Mouse (Mus musculus): Measurements from ENCODE around the gene Ccdc28a. TPM values are rescaled to one million over a fixed set of nuclear protein-coding genes. Genes with fewer than 3 reads are reported as not detected.

Ccdc28a gene
- polyA plus RNA-seq, 1 experiment from 2014 or later: 8.5 TPM

GRCm38 (mm10) chr10:18213373-18213772, 21.4 kb downstream of the Ccdc28a start:
- ATAC-seq (replicated peaks): no peak
- no peak overlapping the region for H3K27ac ChIP-seq (replicated peaks)
- WGBS: 84% methylated on average over 4 of the region's 4 CpGs
- no peaks in the 10 kb centered on the region for H3K36me3 ChIP-seq
- no peak overlapping the region for H3K4me2 ChIP-seq (replicated peaks)
- H3K4me1 ChIP-seq: no peaks in the 10 kb centered on the region
- no peak overlapping the region for H3K4me3 ChIP-seq
- H3K9me3 ChIP-seq: no peaks in the 10 kb centered on the region
- no peak overlapping the region for H3K9ac ChIP-seq (replicated peaks)
- H3K27me3 ChIP-seq: no peaks in the 10 kb centered on the region

GRCm38 (mm10) chr10:18210726-18211125, 24.1 kb downstream of the Ccdc28a start, which contains the start of gene Ect2l:
TSS of gene Ect2l (minus strand) at chr10:18210890.
- Histone ChIP-seq H3K4me3 (no peak within 1 kb of the TSS), H3K27me3 (no peaks in the 10 kb centered on the region), H3K4me1 (no peaks in the 10 kb centered on the region), H3K4me2 (replicated peaks) (no peak within 1 kb of the TSS), H3K27ac (replicated peaks) (no peak within 1 kb of the TSS), H3K9ac (replicated peaks) (no peak within 1 kb of the TSS), H3K9me3 (no peaks in the 10 kb centered on the region), H3K36me3 (no peaks in the 10 kb centered on the region)
- WGBS: 14% methylated on average over 11 of the region's 11 CpGs
- ATAC-seq (replicated peaks): 0 out of 2 replicates have a peak, but pooled peaks have one; percentile 32

- Histone ChIP-seq H3K27ac (replicated peaks) (no peak overlapping the region), H3K4me3 (no peak overlapping the region), H3K4me1 (no peaks in the 10 kb centered on the region), H3K27me3 (no peaks in the 10 kb centered on the region), H3K36me3 (no peaks in the 10 kb centered on the region), H3K4me2 (replicated peaks) (no peak overlapping the region), H3K9ac (replicated peaks) (no peak overlapping the region), H3K9me3 (no peaks in the 10 kb centered on the region)
- 86% methylated on average over 6 of the region's 6 CpGs for WGBS
- no peak for ATAC-seq (replicated peaks)
Measured at GRCm38 (mm10) chr10:18210119-18210518, 24.7 kb downstream of the Ccdc28a start.

GRCm38 (mm10) chr10:18204067-18204466, 30.7 kb downstream of the Ccdc28a start:
- H3K4me1 ChIP-seq: no peaks in the 10 kb centered on the region
- no peak for ATAC-seq (replicated peaks)
- WGBS: 7% methylated on average over 7 of the region's 7 CpGs
- H3K4me2 ChIP-seq (replicated peaks): no peak overlapping the region
- no peak overlapping the region for H3K9ac ChIP-seq (replicated peaks)
- no peaks in the 10 kb centered on the region for H3K36me3 ChIP-seq
- H3K9me3 ChIP-seq: no peaks in the 10 kb centered on the region
- H3K4me3 ChIP-seq: no peak overlapping the region
- no peak overlapping the region for H3K27ac ChIP-seq (replicated peaks)
- H3K27me3 ChIP-seq: no peaks in the 10 kb centered on the region

- Histone ChIP-seq H3K4me2 (replicated peaks) (no peak overlapping the region), H3K27me3 (no peaks in the 10 kb centered on the region), H3K27ac (replicated peaks) (no peak overlapping the region), H3K9ac (replicated peaks) (no peak overlapping the region), H3K4me3 (no peak overlapping the region), H3K4me1 (no peaks in the 10 kb centered on the region), H3K36me3 (no peaks in the 10 kb centered on the region), H3K9me3 (no peaks in the 10 kb centered on the region)
- WGBS: 86% methylated on average over 3 of the region's 3 CpGs
- ATAC-seq (replicated peaks): no peak
Measured at GRCm38 (mm10) chr10:18202401-18202800, 32.4 kb downstream of the Ccdc28a start.

GRCm38 (mm10) chr10:18200656-18201055, 34.1 kb downstream of the Ccdc28a start:
- Histone ChIP-seq H3K9me3 (no peaks in the 10 kb centered on the region), H3K27me3 (no peaks in the 10 kb centered on the region), H3K4me3 (no peak overlapping the region), H3K4me2 (replicated peaks) (no peak overlapping the region), H3K4me1 (no peaks in the 10 kb centered on the region), H3K9ac (replicated peaks) (no peak overlapping the region), H3K36me3 (no peaks in the 10 kb centered on the region), H3K27ac (replicated peaks) (no peak overlapping the region)
- WGBS: 64% methylated on average over 9 of the region's 9 CpGs
- no peak for ATAC-seq (replicated peaks)

GRCm38 (mm10) chr10:18199919-18200318, 34.9 kb downstream of the Ccdc28a start:
- no peak overlapping the region for H3K4me3 ChIP-seq
- no peak for ATAC-seq (replicated peaks)
- H3K4me2 ChIP-seq (replicated peaks): no peak overlapping the region
- 85% methylated on average over 4 of the region's 4 CpGs for WGBS
- no peaks in the 10 kb centered on the region for H3K36me3 ChIP-seq
- no peaks in the 10 kb centered on the region for H3K9me3 ChIP-seq
- no peak overlapping the region for H3K9ac ChIP-seq (replicated peaks)
- no peaks in the 10 kb centered on the region for H3K27me3 ChIP-seq
- no peaks in the 10 kb centered on the region for H3K4me1 ChIP-seq
- no peak overlapping the region for H3K27ac ChIP-seq (replicated peaks)

GRCm38 (mm10) chr10:18198286-18199015, 36.3 kb downstream of the Ccdc28a start:
- H3K4me2 ChIP-seq (replicated peaks): no peak overlapping the region
- 82% methylated on average over 5 of the region's 5 CpGs for WGBS
- H3K9ac ChIP-seq (replicated peaks): no peak overlapping the region
- H3K4me3 ChIP-seq: no peak overlapping the region
- H3K27ac ChIP-seq (replicated peaks): no peak overlapping the region
- ATAC-seq (replicated peaks): no peak
- H3K4me1 ChIP-seq: no peaks in the 10 kb centered on the region
- no peaks in the 10 kb centered on the region for H3K27me3 ChIP-seq
- H3K9me3 ChIP-seq: no peaks in the 10 kb centered on the region
- no peaks in the 10 kb centered on the region for H3K36me3 ChIP-seq

GRCm38 (mm10) chr10:18197206-18197979, 37.4 kb downstream of the Ccdc28a start:
- Histone ChIP-seq H3K36me3 (no peaks in the 10 kb centered on the region), H3K27ac (replicated peaks) (no peak overlapping the region), H3K4me2 (replicated peaks) (peak overlapping the region; percentile 21; the same call in 1 of the 2 replicates), H3K9me3 (no peaks in the 10 kb centered on the region), H3K4me1 (no peaks in the 10 kb centered on the region), H3K27me3 (no peaks in the 10 kb centered on the region), H3K9ac (replicated peaks) (no peak overlapping the region), H3K4me3 (peak overlapping the region; percentile 4; the same call in 1 of the 2 replicates)
- 53% methylated on average over 14 of the region's 14 CpGs for WGBS
- peak; percentile 78 for ATAC-seq (replicated peaks)

- no peaks in the 10 kb centered on the region for H3K36me3 ChIP-seq
- H3K4me3 ChIP-seq: no peak overlapping the region
- WGBS: 73% methylated on average over 14 of the region's 14 CpGs
- no peaks in the 10 kb centered on the region for H3K4me1 ChIP-seq
- no peak overlapping the region for H3K27ac ChIP-seq (replicated peaks)
- no peak overlapping the region for H3K9ac ChIP-seq (replicated peaks)
- H3K4me2 ChIP-seq (replicated peaks): no peak overlapping the region
- no peaks in the 10 kb centered on the region for H3K27me3 ChIP-seq
- no peak for ATAC-seq (replicated peaks)
- no peaks in the 10 kb centered on the region for H3K9me3 ChIP-seq
Measured at GRCm38 (mm10) chr10:18194737-18195141, 40.1 kb downstream of the Ccdc28a start.

GRCm38 (mm10) chr10:18194156-18194555, 40.6 kb downstream of the Ccdc28a start:
- Histone ChIP-seq H3K4me2 (replicated peaks) (no peak overlapping the region), H3K4me3 (no peak overlapping the region), H3K36me3 (no peaks in the 10 kb centered on the region), H3K9ac (replicated peaks) (no peak overlapping the region), H3K27me3 (no peaks in the 10 kb centered on the region), H3K4me1 (no peaks in the 10 kb centered on the region), H3K9me3 (no peaks in the 10 kb centered on the region), H3K27ac (replicated peaks) (no peak overlapping the region)
- WGBS: 87% methylated on average over 11 of the region's 11 CpGs
- ATAC-seq (replicated peaks): no peak

- WGBS: 87% methylated on average over 11 of the region's 11 CpGs
- no peak overlapping the region for H3K4me3 ChIP-seq
Measured at GRCm38 (mm10) chr10:18193221-18193620, 41.6 kb downstream of the Ccdc28a start.

More at GRCm38 (mm10) chr10:18193221-18193620, 41.6 kb downstream of the Ccdc28a start:
- no peak overlapping the region for H3K9ac ChIP-seq (replicated peaks)
- H3K27ac ChIP-seq (replicated peaks): no peak overlapping the region
- no peak overlapping the region for H3K4me2 ChIP-seq (replicated peaks)
- no peaks in the 10 kb centered on the region for H3K27me3 ChIP-seq
- no peak for ATAC-seq (replicated peaks)
- H3K4me1 ChIP-seq: no peaks in the 10 kb centered on the region
- no peaks in the 10 kb centered on the region for H3K36me3 ChIP-seq
- no peaks in the 10 kb centered on the region for H3K9me3 ChIP-seq

Measured in forebrain, embryonic 15.5 days (tissue).